Mouse (Mus musculus): ENCODE measurements around the gene Zscan25. TPM values are rescaled to one million over a fixed set of nuclear protein-coding genes. Genes with fewer than 3 reads are reported as not detected.
"Not testable (repeated sequence)": the region's sequence is repeated elsewhere in the genome, so short reads cannot be mapped to it uniquely, and the experiment has no call there.

The Zscan25 gene
- polyA plus RNA-seq, 1 experiment from 2014 or later: 0.77 TPM

DNA sequence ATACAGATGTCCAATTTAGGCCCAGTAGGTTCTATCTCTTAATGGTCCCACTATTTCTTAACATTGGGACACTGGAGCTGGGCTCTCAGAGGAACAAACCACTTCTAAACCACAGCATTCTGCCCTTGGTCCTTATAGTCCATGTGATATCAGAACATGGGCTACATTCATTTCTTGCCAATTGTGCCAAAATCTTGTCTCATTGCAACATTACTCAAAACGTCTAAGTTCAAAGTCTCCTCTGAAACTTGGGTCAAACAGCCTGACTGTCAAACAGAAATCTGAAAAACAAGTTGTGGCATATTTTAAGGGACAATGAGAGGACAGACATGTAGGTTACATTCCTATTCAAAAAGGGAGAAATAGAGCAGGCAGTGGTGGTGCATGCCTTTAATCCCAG, 36.8 kb downstream of the Zscan25 start:
- no peak for ATAC-seq (replicated peaks; ENCODE audit: low FRiP score)
- Histone ChIP-seq H3K27ac (ENCODE audit: low read depth, low read length) (no peak overlapping the region), H3K4me2 (ENCODE audit: low read depth, low read length, severe bottlenecking) (no peak overlapping the region), H3K27me3 (ENCODE audit: control insufficient read depth, insufficient read depth, low read length) (no peaks in the 10 kb centered on the region), H3K4me1 (replicated peaks; ENCODE audit: control insufficient read depth, insufficient read depth, low read length) (no peaks in the 10 kb centered on the region), H3K9me3 (ENCODE audit: control insufficient read depth, low read length) (no peaks in the 10 kb centered on the region; the same call in 1 of the 2 replicates), H3K9ac (ENCODE audit: low read length) (no peak overlapping the region), H3K4me3 (ENCODE audit: low read depth, low read length) (no peak overlapping the region), H3K36me3 (ENCODE audit: control insufficient read depth, insufficient read depth, low read length) (no peaks in the 10 kb centered on the region)
- 88% methylated on average over 1 of the region's 1 CpGs for WGBS
- no peak for DNase-seq (ENCODE audit: low spot score)

DNA sequence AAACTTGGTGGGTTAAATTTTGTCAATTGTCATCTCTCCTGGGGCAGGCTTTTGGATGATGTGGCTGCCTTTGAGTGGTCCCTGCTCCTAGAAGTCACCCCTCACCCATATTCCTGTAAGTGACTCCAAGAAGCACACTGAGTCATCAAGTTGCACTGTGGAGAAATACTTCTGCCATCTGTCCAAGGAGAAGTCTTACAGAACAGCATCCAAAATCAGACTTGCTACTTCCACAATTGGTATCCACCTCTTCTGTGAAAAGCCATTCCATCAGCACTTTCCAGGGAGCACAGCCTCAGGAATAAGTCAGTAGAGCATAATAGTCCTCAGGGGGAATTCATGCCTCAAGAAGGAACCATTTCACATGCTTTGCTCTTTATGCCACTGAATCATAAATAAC, 58.5 kb downstream of the Zscan25 start:
- H3K9ac ChIP-seq (ENCODE audit: low read length); H3K4me1 ChIP-seq (replicated peaks; ENCODE audit: control insufficient read depth, insufficient read depth, low read length); H3K27me3 ChIP-seq (ENCODE audit: control insufficient read depth, insufficient read depth, low read length); H3K4me2 ChIP-seq (ENCODE audit: low read depth, low read length, severe bottlenecking); H3K36me3 ChIP-seq (ENCODE audit: control insufficient read depth, insufficient read depth, low read length); H3K9me3 ChIP-seq (ENCODE audit: control insufficient read depth, low read length); ATAC-seq (replicated peaks; ENCODE audit: low FRiP score); H3K4me3 ChIP-seq (ENCODE audit: low read depth, low read length); H3K27ac ChIP-seq (ENCODE audit: low read depth, low read length); DNase-seq (ENCODE audit: low spot score): not testable (repeated sequence)

Other genes with a start within 250 kb of the Zscan25 start
- not detected in 2 replicates for gene Gm4871, start 247.7 kb upstream of the Zscan25 start, polyA plus RNA-seq (2014; fragmentation: Nextera tagmentation; extraction: Ambion mirVana)
- gene 1700018F24Rik, start 237.5 kb upstream of the Zscan25 start, polyA plus RNA-seq (2014; fragmentation: Nextera tagmentation; extraction: Ambion mirVana): not detected in 2 replicates
- 145 and 150 TPM in 2 replicates for gene Arpc1a, start 196.7 kb upstream of the Zscan25 start, polyA plus RNA-seq (2014; fragmentation: Nextera tagmentation; extraction: Ambion mirVana)
- not detected in 2 replicates for gene Kpna7, start 196.5 kb upstream of the Zscan25 start, polyA plus RNA-seq (2014; fragmentation: Nextera tagmentation; extraction: Ambion mirVana)
- 51.2 and 62.8 TPM in 2 replicates for gene Arpc1b, start 166.3 kb upstream of the Zscan25 start, polyA plus RNA-seq (2014; fragmentation: Nextera tagmentation; extraction: Ambion mirVana)
- 135 and 136 TPM in 2 replicates for gene Pdap1, start 140.3 kb upstream of the Zscan25 start, polyA plus RNA-seq (2014; fragmentation: Nextera tagmentation; extraction: Ambion mirVana)
- gene Bud31, start 140.1 kb upstream of the Zscan25 start, polyA plus RNA-seq (2014; fragmentation: Nextera tagmentation; extraction: Ambion mirVana): 252 and 253 TPM in 2 replicates
- 18.6 and 19.6 TPM in 2 replicates for gene Ptcd1, start 113.4 kb upstream of the Zscan25 start, polyA plus RNA-seq (2014; fragmentation: Nextera tagmentation; extraction: Ambion mirVana)
- 51.4 and 59.0 TPM in 2 replicates for gene Cpsf4, start 113.3 kb upstream of the Zscan25 start, polyA plus RNA-seq (2014; fragmentation: Nextera tagmentation; extraction: Ambion mirVana)
- gene Atp5j2, start 88.4 kb upstream of the Zscan25 start, polyA plus RNA-seq (2014; fragmentation: Nextera tagmentation; extraction: Ambion mirVana): 478 and 501 TPM in 2 replicates
- 6.5 and 8.1 TPM in 2 replicates for gene Zkscan14, start 78.6 kb upstream of the Zscan25 start, polyA plus RNA-seq (2014; fragmentation: Nextera tagmentation; extraction: Ambion mirVana)
- 17.2 and 20.2 TPM in 2 replicates for gene Zkscan5, start 75.9 kb upstream of the Zscan25 start, polyA plus RNA-seq (2014; fragmentation: Nextera tagmentation; extraction: Ambion mirVana)
- gene Zfp655, start 48.8 kb upstream of the Zscan25 start, polyA plus RNA-seq (2014; fragmentation: Nextera tagmentation; extraction: Ambion mirVana): 37.2 and 39.2 TPM in 2 replicates
- not detected in 2 replicates for gene Cyp3a57, start 64.8 kb downstream of the Zscan25 start, polyA plus RNA-seq (2014; fragmentation: Nextera tagmentation; extraction: Ambion mirVana)
- gene Cyp3a16, start 189.2 kb downstream of the Zscan25 start, polyA plus RNA-seq (2014; fragmentation: Nextera tagmentation; extraction: Ambion mirVana): not detected in 2 replicates

All from forebrain, embryonic 11.5 days (tissue).